Mouse (Mus musculus) hindbrain, embryonic 12.5 days (tissue): ENCODE measurements around the gene Col28a1. TPM values are rescaled to one million over a fixed set of nuclear protein-coding genes. Genes with fewer than 3 reads are reported as not detected.

Experiments
- ATAC-seq: fragments of 200-750 bp; cut with Nextera tagmentation; 2 replicates; pipeline ENCODE4 v1.8.0; 2017; ENCODE audit warnings: moderate TSS enrichment; ENCODE audit not compliant: low FRiP score
- H3K27ac ChIP-seq: fragments of 300-500 bp; sonication (generic); 2 replicates; pipeline ENCODE4 v1.5.1; 2016; ENCODE audit warnings: mild to moderate bottlenecking
- H3K27me3 ChIP-seq: fragments of 300-500 bp; sonication (generic); 2 replicates; pipeline ENCODE4 v1.6.1; 2016; ENCODE audit warnings: mild to moderate bottlenecking
- H3K36me3 ChIP-seq: fragments of 300-500 bp; sonication (generic); 2 replicates; pipeline ENCODE4 v1.6.1; 2016; ENCODE audit warnings: mild to moderate bottlenecking
- H3K4me1 ChIP-seq: fragments of 300-500 bp; sonication (generic); 2 replicates; pipeline ENCODE4 v1.6.1; 2016
- H3K4me2 ChIP-seq: fragments of 300-500 bp; sonication (generic); replicated peaks from 2 replicates; pipeline ENCODE4 v1.6.1; 2016; ENCODE audit warnings: mild to moderate bottlenecking
- H3K4me3 ChIP-seq: fragments of 300-500 bp; sonication (generic); 2 replicates; pipeline ENCODE4 v1.5.1; 2016; ENCODE audit warnings: mild to moderate bottlenecking
- H3K9ac ChIP-seq: fragments of 300-500 bp; sonication (generic); 2 replicates; pipeline ENCODE4 v1.6.1; 2016; ENCODE audit warnings: mild to moderate bottlenecking, moderate library complexity
- H3K9me3 ChIP-seq: fragments of 300-500 bp; sonication (generic); replicated peaks from 2 replicates; pipeline ENCODE4 v1.6.1; 2016; ENCODE audit warnings: mild to moderate bottlenecking
- WGBS: fragments of 180-500 bp; shearing (Covaris S2); methylation state at CpG from one replicate; pipeline ENCODE4 v1.1.7; 2016; 5-methylcytosine and 5-hydroxymethylcytosine counted together
- polyA plus RNA-seq: library from polyadenylated mRNA; unstranded; fragments of >200 nt; fragmentation: Nextera tagmentation; extraction: Ambion mirVana; gene quantifications from 2 replicates; pipeline ENCODE4 v1.2.1, GENCODE M21; 2016

The Col28a1 gene
- polyA plus RNA-seq, 1 experiment from 2014 or later, result 0.30 TPM

GRCm38 (mm10) chr6:7971020-7971760 lies 221.2 kb downstream of the Col28a1 start:
- Histone ChIP-seq H3K9me3 (no peaks in the 10 kb centered on the region), H3K4me3 (no peak overlapping the region), H3K36me3 (no peaks in the 10 kb centered on the region), H3K27ac (no peak overlapping the region), H3K9ac (no peak overlapping the region), H3K4me1 (peaks cover 13% of the 10 kb centered on the region), H3K27me3 (no peaks in the 10 kb centered on the region), H3K4me2 (no peak overlapping the region)
- ATAC-seq, result no peak
- WGBS, result 34% methylated on average over 5 of the region's 5 CpGs

GRCm38 (mm10) chr6:7969376-7969775 lies 223.0 kb downstream of the Col28a1 start:
- H3K9ac ChIP-seq, result no peak overlapping the region
- WGBS, result 85% methylated on average over 4 of the region's 4 CpGs

GRCm38 (mm10) chr6:7965833-7966522 lies 226.4 kb downstream of the Col28a1 start:
- Histone ChIP-seq H3K27me3 (no peaks in the 10 kb centered on the region), H3K4me2 (no peak overlapping the region), H3K27ac (no peak overlapping the region), H3K9ac (no peak overlapping the region), H3K9me3 (no peaks in the 10 kb centered on the region), H3K36me3 (no peaks in the 10 kb centered on the region), H3K4me1 (peaks cover 14% of the 10 kb centered on the region), H3K4me3 (no peak overlapping the region)
- peak; percentile 85 for ATAC-seq
- WGBS, result 42% methylated on average over 11 of the region's 11 CpGs

More at GRCm38 (mm10) chr6:7969376-7969775, 223.0 kb downstream of the Col28a1 start:
- H3K4me2 ChIP-seq, result no peak overlapping the region
- peaks cover 19% of the 10 kb centered on the region for H3K4me1 ChIP-seq
- H3K9me3 ChIP-seq, result no peaks in the 10 kb centered on the region
- no peaks in the 10 kb centered on the region for H3K27me3 ChIP-seq
- no peak overlapping the region for H3K4me3 ChIP-seq
- H3K27ac ChIP-seq, result no peak overlapping the region
- no peaks in the 10 kb centered on the region for H3K36me3 ChIP-seq
- no peak for ATAC-seq

- no peaks in the 10 kb centered on the region for H3K36me3 ChIP-seq
- H3K4me1 ChIP-seq, result 0 out of 2 replicates have a peak, but pooled peaks cover 8% of the 10 kb centered on the region
- no peak overlapping the region for H3K9ac ChIP-seq
- 93% methylated on average over 7 of the region's 7 CpGs for WGBS
- H3K9me3 ChIP-seq, result no peaks in the 10 kb centered on the region
- no peaks in the 10 kb centered on the region for H3K27me3 ChIP-seq
- no peak overlapping the region for H3K4me2 ChIP-seq
- H3K4me3 ChIP-seq, result no peak overlapping the region
- no peak for ATAC-seq
- no peak overlapping the region for H3K27ac ChIP-seq
Observed at GRCm38 (mm10) chr6:7962749-7963148, 229.7 kb downstream of the Col28a1 start.

- H3K9ac ChIP-seq, result no peak overlapping the region
- no peak overlapping the region for H3K27ac ChIP-seq
- no peak for ATAC-seq
- no peaks in the 10 kb centered on the region for H3K27me3 ChIP-seq
- H3K4me3 ChIP-seq, result no peak overlapping the region
- no peaks in the 10 kb centered on the region for H3K4me1 ChIP-seq
- H3K36me3 ChIP-seq, result no peaks in the 10 kb centered on the region
- no peak overlapping the region for H3K4me2 ChIP-seq
- 43% methylated on average over 2 of the region's 2 CpGs for WGBS
- H3K9me3 ChIP-seq, result no peaks in the 10 kb centered on the region
Observed at GRCm38 (mm10) chr6:7952208-7952607, 240.2 kb downstream of the Col28a1 start.

GRCm38 (mm10) chr6:7951778-7952177 lies 240.6 kb downstream of the Col28a1 start:
- H3K4me2 ChIP-seq, result no peak overlapping the region

More at GRCm38 (mm10) chr6:7951778-7952177, 240.6 kb downstream of the Col28a1 start:
- Histone ChIP-seq H3K4me1 (no peaks in the 10 kb centered on the region), H3K36me3 (no peaks in the 10 kb centered on the region), H3K27ac (no peak overlapping the region), H3K4me3 (no peak overlapping the region), H3K9me3 (no peaks in the 10 kb centered on the region), H3K27me3 (no peaks in the 10 kb centered on the region), H3K9ac (no peak overlapping the region)
- no peak for ATAC-seq

Other genes starting within 250 kb of the Col28a1 start
- 26.5 and 30.2 TPM in 2 replicates for gene Mios, start 16.6 kb upstream of the Col28a1 start, polyA plus RNA-seq
- gene Rpa3, start 66.6 kb upstream of the Col28a1 start, polyA plus RNA-seq, result 127 and 132 TPM in 2 replicates
- gene Umad1, start 66.7 kb upstream of the Col28a1 start, polyA plus RNA-seq, result 31.2 and 33.7 TPM in 2 replicates
- 13.9 and 14.6 TPM in 2 replicates for gene Gm45062, start 66.8 kb upstream of the Col28a1 start, polyA plus RNA-seq